Mouse (Mus musculus) thymus, postnatal 10 days (tissue): ENCODE data around the gene Cd5.

Source experiments
- DNase-seq, 2 experiments: peaks; one replicate each; pipeline ENCODE4 v3.0.0; 2021; ENCODE audit warnings: low spot score in 2 of 2

Cd5 gene

DNA sequence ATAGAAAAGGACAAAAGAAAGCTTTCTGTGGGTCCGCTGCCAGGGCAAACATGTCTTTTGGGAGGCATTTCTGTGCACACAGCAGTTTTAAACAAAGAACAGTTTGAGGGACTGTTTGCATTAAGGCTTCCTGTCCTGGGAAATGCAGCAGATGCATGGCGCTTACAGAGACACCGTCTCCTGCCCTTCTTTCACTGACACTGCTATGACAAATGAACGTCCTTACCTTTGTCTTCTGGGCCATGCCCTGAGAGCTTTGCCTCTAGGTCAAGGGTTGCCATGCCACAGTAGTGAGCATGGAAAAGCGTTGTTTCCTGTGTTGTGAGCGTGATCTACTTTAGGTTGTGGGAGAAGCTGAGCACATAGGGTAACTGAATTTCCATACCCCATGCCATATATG is 19.9 kb upstream of the Cd5 start:
- no peak for DNase-seq

DNA sequence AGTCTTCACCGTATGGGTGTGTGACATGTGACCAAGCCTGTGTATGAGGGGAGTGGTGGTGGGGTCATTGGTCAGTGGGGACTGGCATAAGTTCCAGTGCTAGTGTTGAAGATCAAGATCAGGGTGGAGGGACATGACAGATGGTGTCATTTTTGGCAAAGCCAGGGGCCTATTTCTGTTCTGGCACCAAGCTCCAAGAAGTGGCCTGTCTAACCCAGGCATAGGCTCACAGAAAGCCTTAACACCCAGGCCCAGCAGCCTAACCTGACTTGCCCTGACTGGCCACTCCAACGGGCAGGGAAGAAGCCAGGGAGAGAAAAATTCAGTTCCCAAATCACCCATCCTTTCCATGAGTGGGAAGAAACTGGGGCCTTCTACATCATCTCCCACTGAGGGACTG is 18.7 kb upstream of the Cd5 start:
- DNase-seq: no peak

DNA sequence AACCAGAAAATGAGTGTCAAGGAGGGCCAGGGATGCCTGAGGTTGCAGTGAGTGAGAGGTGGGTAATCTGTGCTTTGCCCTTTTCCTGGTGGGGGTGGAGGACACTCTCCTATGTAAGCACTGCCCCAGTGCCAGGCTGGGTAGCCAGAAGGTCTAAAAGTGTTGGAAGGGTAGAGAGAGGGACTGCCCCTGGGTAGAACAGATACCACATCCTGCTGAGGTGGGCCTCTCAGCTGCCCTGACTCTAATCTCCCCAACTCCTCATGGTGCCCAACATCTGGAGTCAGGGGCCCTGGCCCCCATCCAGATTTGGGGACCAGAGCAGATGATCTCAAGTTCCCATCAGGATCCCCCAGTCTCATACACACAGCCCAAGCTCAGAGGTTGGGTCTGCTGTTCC is 18.3 kb upstream of the Cd5 start:
- no peak for DNase-seq

DNA sequence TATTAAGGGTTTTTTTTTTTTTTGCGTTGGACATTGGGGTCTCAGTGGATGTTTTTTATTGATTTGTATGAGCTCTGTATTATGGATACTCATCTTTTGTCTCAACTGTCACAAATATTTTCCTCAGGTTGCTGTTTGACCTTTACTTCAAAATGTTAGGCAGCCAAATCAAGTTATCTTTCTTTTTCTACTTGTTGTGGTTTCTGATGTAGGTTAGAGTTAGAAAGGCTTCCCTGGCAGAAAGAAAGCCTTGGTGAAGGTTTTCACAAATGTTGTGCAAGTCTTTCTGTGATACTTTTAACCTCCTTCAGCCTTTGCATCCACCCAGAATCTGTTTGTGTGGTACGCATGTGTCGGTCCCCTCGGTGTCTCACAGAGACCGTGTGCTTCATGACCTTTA is 13.8 kb upstream of the Cd5 start:
- DNase-seq: no peak

- DNase-seq: no peak
Measured at GRCm38 (mm10) chr19:10752106-10752505, 13.3 kb upstream of the Cd5 start.

- peak; percentile 57 to 58 for DNase-seq
Measured at GRCm38 (mm10) chr19:10751607-10752006, 12.8 kb upstream of the Cd5 start.

DNA sequence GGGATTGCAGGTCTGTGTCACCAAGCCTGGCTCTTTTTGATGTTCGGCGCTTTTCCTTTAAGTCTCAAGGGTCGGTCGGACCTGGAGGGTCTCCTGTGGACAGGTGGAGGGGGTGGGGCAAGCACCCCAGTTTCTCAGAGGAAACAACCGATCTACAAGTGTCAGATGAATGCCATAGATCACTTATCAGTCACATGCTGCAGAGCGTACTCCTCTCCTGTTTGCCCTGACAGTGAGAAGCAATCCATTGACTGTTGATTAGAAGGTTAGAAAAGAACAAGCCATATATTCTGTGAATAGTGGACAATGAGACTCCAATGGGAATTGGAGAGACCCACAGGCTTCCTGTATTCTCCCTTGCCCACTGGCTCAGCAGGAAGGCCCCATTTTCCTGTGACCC is 11.4 kb upstream of the Cd5 start:
- DNase-seq: no peak

DNA sequence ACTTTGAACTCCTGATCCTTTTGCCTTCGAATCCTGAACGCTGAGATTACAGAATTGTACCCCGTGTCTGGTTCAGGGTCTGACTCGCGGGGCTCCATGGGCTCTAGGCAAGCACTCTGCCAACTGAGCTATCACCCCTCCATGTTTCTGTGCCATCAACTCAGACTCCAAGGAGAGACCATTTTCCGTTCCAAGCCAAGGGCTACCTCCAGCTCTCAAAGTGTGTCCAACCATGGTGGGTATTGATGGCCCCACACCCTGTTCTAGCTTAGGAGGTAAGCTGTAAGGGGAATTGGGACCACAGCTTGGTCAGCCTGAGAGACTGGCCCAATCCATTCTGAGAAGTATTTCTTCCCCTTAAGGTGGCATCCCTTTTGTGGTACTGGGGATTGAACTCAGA is 10.5 kb upstream of the Cd5 start:
- DNase-seq: no peak

DNA sequence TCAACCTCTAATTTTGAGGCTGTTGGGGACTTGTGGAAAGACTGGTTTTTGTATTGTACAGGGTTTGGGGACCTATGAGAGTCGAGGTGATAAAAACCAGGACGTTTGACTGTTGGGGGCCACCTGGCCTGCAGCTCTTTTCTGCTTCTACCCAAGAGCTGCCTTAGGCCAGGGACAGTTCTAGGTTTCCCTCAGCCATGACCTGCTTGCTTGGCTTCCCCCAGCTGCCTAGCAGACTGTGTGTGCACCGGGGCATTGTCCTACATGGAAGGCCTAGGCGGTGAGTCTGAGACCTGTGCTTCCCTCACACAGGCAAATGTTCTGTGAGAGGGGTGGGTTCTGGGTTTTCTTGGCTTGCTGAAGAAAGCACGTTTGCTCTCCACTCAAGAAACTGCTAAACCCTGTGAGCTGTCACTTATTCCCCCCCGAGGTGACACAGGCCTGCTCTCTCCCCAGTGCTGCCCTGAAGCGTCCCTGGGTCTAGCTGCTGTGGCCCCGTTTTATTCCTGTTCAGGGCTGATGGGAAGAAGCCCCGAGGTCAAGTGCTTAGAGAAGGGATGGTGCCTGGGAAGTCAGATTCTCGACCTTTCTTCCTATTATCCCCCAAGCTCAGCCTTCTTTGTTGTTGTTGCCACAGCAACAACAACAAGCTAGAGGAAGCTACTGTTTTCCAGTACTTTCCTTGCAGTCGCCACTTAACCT is 9.8 kb upstream of the Cd5 start:
- DNase-seq: no peak

DNA sequence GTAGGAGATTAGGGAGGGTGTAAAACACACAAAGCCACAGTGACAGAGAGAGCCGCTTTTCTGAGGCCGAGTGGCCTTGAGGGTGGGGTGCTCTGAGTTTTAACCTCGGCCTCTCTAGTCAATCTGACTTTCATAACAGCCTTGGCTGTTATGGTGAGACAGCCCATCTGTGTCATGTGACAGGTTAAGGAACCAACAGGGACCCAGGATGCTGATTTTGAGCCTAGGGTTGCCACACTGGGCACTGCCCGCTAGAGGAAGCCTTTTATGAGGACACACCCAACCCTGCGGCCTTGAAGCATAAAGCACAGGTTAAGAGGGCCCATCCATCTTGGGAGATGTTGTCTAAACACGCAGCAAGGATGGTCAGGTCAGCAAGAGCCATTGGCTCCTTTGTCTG is 8.9 kb upstream of the Cd5 start:
- DNase-seq: no peak

DNA sequence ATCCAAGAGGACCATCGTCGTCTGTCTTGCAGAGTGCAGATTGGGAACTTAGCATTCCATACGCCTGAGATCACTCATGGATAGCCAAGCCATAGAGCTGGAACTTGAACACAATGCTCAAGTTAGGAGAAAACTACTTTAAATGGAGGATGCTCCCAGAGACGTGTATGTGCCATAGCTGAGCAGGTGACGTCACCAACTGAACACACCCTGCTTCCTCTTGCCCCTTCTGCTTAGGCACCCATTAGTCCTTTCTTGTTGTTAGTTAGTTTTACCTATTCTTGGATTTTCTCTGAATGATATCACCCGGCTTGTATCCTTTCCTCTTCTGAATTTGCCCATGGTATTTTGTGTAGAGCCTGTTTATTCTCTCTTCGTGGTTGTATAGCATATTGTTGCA is 8.4 kb upstream of the Cd5 start:
- DNase-seq: no peak

- no peak for DNase-seq
Measured at GRCm38 (mm10) chr19:10742565-10742964, 3.8 kb upstream of the Cd5 start.

DNA sequence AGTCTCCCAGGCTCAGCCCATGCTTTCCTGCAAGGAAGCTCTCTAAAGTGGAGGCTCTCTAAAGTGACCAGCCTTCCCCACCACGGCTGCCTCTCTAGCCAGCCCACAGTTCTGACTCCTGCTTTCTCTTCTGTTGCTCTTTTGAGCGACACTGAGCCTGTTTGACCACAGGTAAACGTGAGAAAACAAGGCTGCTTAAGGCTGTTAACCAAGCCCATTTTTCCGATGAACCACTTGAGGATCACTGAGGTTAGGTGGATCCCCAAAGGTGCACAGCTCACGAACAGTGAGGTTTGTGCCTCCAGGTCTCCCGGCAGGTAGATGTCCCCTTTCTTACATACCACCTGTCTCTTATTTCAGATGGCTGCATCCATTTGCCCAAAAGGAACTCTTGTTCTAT is 3.3 kb upstream of the Cd5 start:
- no peak for DNase-seq

- peak; percentile 77 for DNase-seq
Measured at GRCm38 (mm10) chr19:10740641-10741440, 2.0 kb upstream of the Cd5 start.

DNA sequence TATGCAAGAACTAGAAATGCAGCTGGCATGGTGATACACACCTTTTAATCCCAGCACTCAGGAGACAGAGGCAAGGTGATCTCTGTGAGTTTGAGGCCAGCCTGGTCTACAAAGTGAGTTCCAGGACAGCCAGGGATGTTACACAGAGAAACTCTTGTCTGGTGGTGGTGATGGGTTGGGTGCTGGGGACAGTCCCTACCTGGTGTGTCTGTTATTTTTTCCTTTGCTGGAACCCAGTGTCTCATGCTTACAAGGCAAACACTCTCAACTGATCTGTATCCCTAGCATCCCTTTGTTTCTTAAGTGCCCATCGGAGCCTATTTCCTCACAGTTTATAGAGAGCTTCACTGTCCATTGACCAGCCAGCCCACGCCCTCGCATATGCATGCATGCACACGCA is 1.1 kb upstream of the Cd5 start:
- no peak for DNase-seq

GRCm38 (mm10) chr19:10738038-10738437 is 764 bp downstream of the Cd5 start:
- DNase-seq: no peak

DNA sequence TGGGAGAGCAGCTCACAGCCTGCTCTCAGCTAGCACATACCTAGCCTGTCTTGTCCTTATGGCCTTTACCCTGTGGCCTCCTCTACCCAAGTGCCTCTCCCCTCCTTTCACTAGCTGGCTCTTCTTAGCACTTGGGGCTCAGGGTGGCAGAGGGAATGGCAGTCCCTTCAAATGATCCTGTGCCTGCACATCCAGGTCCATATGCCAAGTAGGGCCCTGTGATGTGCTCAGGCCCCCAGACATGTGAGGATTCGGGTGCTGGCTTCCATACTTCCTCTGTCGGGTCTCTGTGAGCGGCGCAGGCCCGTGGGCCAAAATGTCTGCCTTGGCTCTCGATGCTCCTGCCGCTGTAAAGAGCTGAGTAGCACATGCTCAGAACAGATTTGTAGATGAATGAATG is 2.9 kb downstream of the Cd5 start:
- no peak for DNase-seq

DNA sequence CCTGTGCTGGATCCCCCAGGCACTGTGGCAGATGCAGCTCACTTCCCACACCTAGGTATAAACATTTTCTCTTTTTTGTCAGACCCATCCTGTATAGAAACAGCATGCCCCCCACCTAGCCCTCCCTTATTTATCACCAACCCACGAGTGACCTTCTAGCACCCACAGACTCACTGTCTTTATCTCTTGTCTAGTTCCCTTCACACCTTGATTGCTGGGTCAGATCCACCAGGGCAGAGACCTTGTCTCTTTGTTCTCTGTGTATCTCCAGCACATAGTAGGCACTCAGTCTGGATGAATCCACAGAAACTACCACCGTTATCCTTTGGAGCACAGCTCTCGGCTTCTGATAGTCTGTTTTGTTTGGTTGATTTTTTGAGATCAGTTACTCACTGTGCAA is 3.7 kb downstream of the Cd5 start:
- no peak for DNase-seq

- DNase-seq: no peak
Measured at GRCm38 (mm10) chr19:10734554-10734953, 4.2 kb downstream of the Cd5 start.

DNA sequence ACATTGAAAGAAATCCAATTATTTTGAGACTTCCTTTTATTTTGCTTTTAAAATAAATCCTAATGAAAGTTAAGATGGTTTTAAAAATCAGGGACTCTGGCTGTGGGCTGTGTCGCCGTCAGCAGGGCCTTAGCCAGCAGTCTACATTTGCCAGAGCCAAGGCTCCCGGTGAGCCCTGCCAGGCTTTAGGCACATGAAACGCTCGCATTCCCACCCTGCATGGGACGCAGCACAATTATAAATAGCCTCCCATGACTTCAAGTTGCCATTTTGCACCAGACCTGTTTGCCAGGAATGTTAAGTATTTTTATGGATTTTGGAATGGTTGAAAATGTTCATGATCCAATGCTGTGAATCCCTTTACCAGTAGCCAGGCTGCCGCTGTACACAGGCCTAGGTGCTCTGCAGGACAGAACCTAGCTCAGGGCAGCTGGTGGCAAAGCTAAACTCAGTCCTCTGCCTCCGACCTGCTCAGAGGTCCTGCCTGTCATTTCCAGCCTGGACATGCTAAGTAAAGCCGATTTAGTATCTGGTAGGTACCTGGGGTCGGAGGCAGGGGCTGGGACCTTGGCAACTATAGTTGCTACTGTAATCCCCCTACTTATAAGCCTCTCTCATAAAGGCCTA is 5.2 kb downstream of the Cd5 start:
- DNase-seq: no peak

- no peak for DNase-seq
Measured at GRCm38 (mm10) chr19:10732741-10733140, 6.1 kb downstream of the Cd5 start.

DNA sequence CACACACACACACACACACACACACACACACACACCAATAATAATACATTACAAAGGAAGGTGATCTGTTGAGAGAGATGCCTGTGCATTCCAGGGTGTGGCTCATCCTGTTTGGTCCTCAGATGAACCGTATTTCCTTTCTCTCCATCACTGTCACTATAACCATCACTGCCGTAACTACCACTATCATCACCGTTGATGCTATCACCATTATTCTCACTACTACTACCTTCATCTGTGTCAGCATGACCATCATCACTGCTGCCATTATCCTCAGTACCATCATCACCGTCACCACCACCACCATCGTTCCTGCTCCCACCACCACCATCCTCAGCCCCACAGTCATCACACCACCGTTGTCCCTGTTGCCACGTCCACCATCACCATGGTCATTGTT is 6.8 kb downstream of the Cd5 start:
- DNase-seq: no peak

DNA sequence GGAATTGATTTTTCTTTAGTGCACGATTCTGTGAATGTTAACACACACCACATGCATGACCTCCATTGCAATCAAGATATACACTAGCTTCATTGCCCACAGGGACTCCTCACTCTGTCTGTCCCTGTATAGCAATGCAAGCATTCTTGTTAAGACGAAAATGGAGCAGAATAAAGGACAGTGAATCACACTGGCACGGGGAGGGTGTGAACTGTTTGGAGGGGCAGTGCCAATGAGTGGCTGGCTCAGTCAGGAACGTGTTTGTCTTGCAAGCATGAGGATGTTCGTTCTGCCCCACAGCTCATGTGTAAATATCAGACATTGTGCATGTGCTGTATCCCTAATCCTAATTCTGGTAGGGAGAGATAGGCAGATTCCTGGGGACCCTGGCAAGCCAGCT is 8.3 kb downstream of the Cd5 start:
- DNase-seq: no peak
